Mouse (Mus musculus) gastrocnemius, adult 8-10 months (tissue): Measurements from ENCODE around the gene Dusp2. TPM values are rescaled to one million over a fixed set of nuclear protein-coding genes. Genes with fewer than 3 reads are reported as not detected.
A peak's percentile ranks its signal among the peaks of the same experiment; 100 is the strongest.
"Not testable (repeated sequence)": the region's sequence is repeated elsewhere in the genome, so short reads cannot be mapped to it uniquely, and the experiment has no call there.

Experiments used
- DNase-seq, 2 experiments: peaks; one replicate each; pipeline ENCODE4 v3.0.0; 2022; ENCODE audit warnings: low spot score in 2 of 2
- total RNA-seq, 4 experiments: library from RNA; stranded (reverse); gene quantifications; 2 replicates each; pipeline ENCODE4 v1.2.4; 2022

Gene Dusp2
- 1 to 10 TPM in 3 of 4 experiments, under 1 TPM in 1; 0.44 to 1.4 (median 1.1) TPM for total RNA-seq

GRCm38 (mm10) chr2:127335767-127336496 lies at the start of gene Dusp2:
Gene Dusp2 (plus strand): TSS chr2:127336159.
- peak; percentile 54 to 58 for DNase-seq

GRCm38 (mm10) chr2:127292250-127292649 lies 43.7 kb upstream of the Dusp2 start:
- DNase-seq: no peak

- DNase-seq: peak; percentile 36 to 57
Observed at GRCm38 (mm10) chr2:127297001-127297805, 38.8 kb upstream of the Dusp2 start.

- DNase-seq: no peak
Observed at GRCm38 (mm10) chr2:127298056-127298455, 37.9 kb upstream of the Dusp2 start.

GRCm38 (mm10) chr2:127300701-127301100 lies 35.3 kb upstream of the Dusp2 start:
- DNase-seq: no peak

- DNase-seq: no peak
Observed at GRCm38 (mm10) chr2:127301883-127302282, 34.1 kb upstream of the Dusp2 start.

- not testable (repeated sequence) for DNase-seq
Observed at GRCm38 (mm10) chr2:127304192-127304591, 31.8 kb upstream of the Dusp2 start.

GRCm38 (mm10) chr2:127304609-127305210 lies 31.2 kb upstream of the Dusp2 start:
- no peak for DNase-seq

- DNase-seq: no peak
Observed at GRCm38 (mm10) chr2:127306123-127306522, 29.8 kb upstream of the Dusp2 start.

- no peak for DNase-seq
Observed at GRCm38 (mm10) chr2:127307179-127307578, 28.8 kb upstream of the Dusp2 start.

- DNase-seq: no peak
Observed at GRCm38 (mm10) chr2:127308660-127309059, 27.3 kb upstream of the Dusp2 start.

- DNase-seq: no peak
Observed at GRCm38 (mm10) chr2:127310246-127310645, 25.7 kb upstream of the Dusp2 start.

- no peak for DNase-seq
Observed at GRCm38 (mm10) chr2:127310685-127311084, 25.3 kb upstream of the Dusp2 start.

GRCm38 (mm10) chr2:127311193-127311592 lies 24.8 kb upstream of the Dusp2 start:
- DNase-seq: no peak

- DNase-seq: no peak
Observed at GRCm38 (mm10) chr2:127312801-127313200, 23.2 kb upstream of the Dusp2 start.

GRCm38 (mm10) chr2:127313878-127314277 lies 22.1 kb upstream of the Dusp2 start:
- no peak for DNase-seq

GRCm38 (mm10) chr2:127314467-127315154 lies 21.3 kb upstream of the Dusp2 start:
- DNase-seq: no peak

GRCm38 (mm10) chr2:127315155-127315470 lies 20.8 kb upstream of the Dusp2 start:
- DNase-seq: no peak

GRCm38 (mm10) chr2:127316431-127316830 lies 19.5 kb upstream of the Dusp2 start:
- no peak for DNase-seq

GRCm38 (mm10) chr2:127318136-127318535 lies 17.8 kb upstream of the Dusp2 start:
- no peak for DNase-seq

- no peak for DNase-seq
Observed at GRCm38 (mm10) chr2:127319071-127319470, 16.9 kb upstream of the Dusp2 start.
